Mouse (Mus musculus) neural tube, embryonic 14.5 days (tissue): Measurements from ENCODE around the gene Naxd. TPM values are rescaled to one million over a fixed set of nuclear protein-coding genes. Genes with fewer than 3 reads are reported as not detected.

Experiments used
- ATAC-seq: fragments of 200-750 bp; cut with Nextera tagmentation; 2 replicates; pipeline ENCODE4 v1.8.0; 2017; ENCODE audit warnings: low read depth, mild to moderate bottlenecking, moderate TSS enrichment, moderate library complexity
- H3K27ac ChIP-seq: fragments of 300-500 bp; sonication (generic); 2 replicates; pipeline ENCODE4 v1.5.1; 2014; ENCODE audit warnings: low read depth, mild to moderate bottlenecking, control low read depth, low read length, moderate library complexity, mixed read lengths
- H3K27me3 ChIP-seq: fragments of 300-500 bp; sonication (generic); 2 replicates; pipeline ENCODE4 v1.6.1; 2014; ENCODE audit warnings: low read length; ENCODE audit not compliant: control insufficient read depth, insufficient read depth
- H3K36me3 ChIP-seq: fragments of 300-500 bp; sonication (generic); 2 replicates; pipeline ENCODE4 v1.6.1; 2014; ENCODE audit warnings: low read length, mixed read lengths; ENCODE audit not compliant: control insufficient read depth, insufficient read depth
- H3K4me1 ChIP-seq: fragments of 300-500 bp; sonication (generic); 2 replicates; pipeline ENCODE4 v1.6.1; 2014; ENCODE audit warnings: low read length; ENCODE audit not compliant: control insufficient read depth, insufficient read depth
- H3K4me2 ChIP-seq: fragments of 300-500 bp; sonication (generic); 2 replicates; pipeline ENCODE4 v1.6.1; 2014; ENCODE audit warnings: mild to moderate bottlenecking, low read depth, low read length, control low read depth
- H3K4me3 ChIP-seq: fragments of 300-500 bp; sonication (generic); 2 replicates; pipeline ENCODE4 v1.5.1; 2014; ENCODE audit warnings: low read depth, low read length, control low read depth, mixed read lengths
- H3K9ac ChIP-seq: fragments of 300-500 bp; sonication (generic); replicated peaks from 2 replicates; pipeline ENCODE4 v1.6.1; 2014; ENCODE audit warnings: low read depth, mild to moderate bottlenecking, control low read depth, low read length, mixed read lengths
- H3K9me3 ChIP-seq: fragments of 300-500 bp; sonication (generic); 2 replicates; pipeline ENCODE4 v1.6.1; 2016; ENCODE audit warnings: low read length; ENCODE audit not compliant: control insufficient read depth
- WGBS: fragments of 180-500 bp; shearing (Covaris S2); extraction: QIAGEN DNeasy Blood & Tissue Kit; methylation state at CpG from one replicate; pipeline ENCODE4 v1.1.7; 2014; 5-methylcytosine and 5-hydroxymethylcytosine counted together
- polyA plus RNA-seq: library from polyadenylated mRNA; unstranded; fragments of >200 nt; fragmentation: Nextera tagmentation; extraction: Ambion mirVana; gene quantifications from 2 replicates; pipeline ENCODE4 v1.2.1, GENCODE M21; 2014

Gene Naxd
- polyA plus RNA-seq, 1 experiment from 2014 or later: 150 TPM

GRCm38 (mm10) chr8:11564236-11564635 is 66.9 kb downstream of the Naxd start:
- peaks cover 19% of the 10 kb centered on the region for H3K36me3 ChIP-seq

More at GRCm38 (mm10) chr8:11564236-11564635, 66.9 kb downstream of the Naxd start:
- ATAC-seq: no peak
- H3K9me3 ChIP-seq: no peaks in the 10 kb centered on the region
- no peak overlapping the region for H3K27ac ChIP-seq
- H3K4me1 ChIP-seq: no peaks in the 10 kb centered on the region; the same call in 1 of the 2 replicates
- H3K9ac ChIP-seq: no peak overlapping the region
- 84% methylated on average over 5 of the region's 5 CpGs for WGBS
- no peak overlapping the region for H3K4me2 ChIP-seq
- H3K4me3 ChIP-seq: no peak overlapping the region
- no peaks in the 10 kb centered on the region for H3K27me3 ChIP-seq

Other genes starting within 250 kb of the Naxd start
- gene Col4a2, start 184.7 kb upstream of the Naxd start, polyA plus RNA-seq: 11.8 and 42.2 TPM in 2 replicates
- gene Col4a1, start 184.7 kb upstream of the Naxd start, polyA plus RNA-seq: 30.2 and 133 TPM in 2 replicates
- gene Rab20, start 18.8 kb upstream of the Naxd start, polyA plus RNA-seq: 0.76 TPM in 1 of 2 replicates, not detected in the other
- 27.6 and 28.8 TPM in 2 replicates for gene Cars2, start 53.3 kb downstream of the Naxd start, polyA plus RNA-seq
- gene Ing1, start 58.1 kb downstream of the Naxd start, polyA plus RNA-seq: 38.1 and 40.1 TPM in 2 replicates
- 91.9 and 93.4 TPM in 2 replicates for gene Ankrd10, start 138.3 kb downstream of the Naxd start, polyA plus RNA-seq
- not detected in 2 replicates for gene 1700016D06Rik, start 203.6 kb downstream of the Naxd start, polyA plus RNA-seq
- 79.2 and 82.1 TPM in 2 replicates for gene Arhgef7, start 230.2 kb downstream of the Naxd start, polyA plus RNA-seq